Mouse (Mus musculus): ENCODE data around the gene Zfp101.

Gene Zfp101

DNA sequence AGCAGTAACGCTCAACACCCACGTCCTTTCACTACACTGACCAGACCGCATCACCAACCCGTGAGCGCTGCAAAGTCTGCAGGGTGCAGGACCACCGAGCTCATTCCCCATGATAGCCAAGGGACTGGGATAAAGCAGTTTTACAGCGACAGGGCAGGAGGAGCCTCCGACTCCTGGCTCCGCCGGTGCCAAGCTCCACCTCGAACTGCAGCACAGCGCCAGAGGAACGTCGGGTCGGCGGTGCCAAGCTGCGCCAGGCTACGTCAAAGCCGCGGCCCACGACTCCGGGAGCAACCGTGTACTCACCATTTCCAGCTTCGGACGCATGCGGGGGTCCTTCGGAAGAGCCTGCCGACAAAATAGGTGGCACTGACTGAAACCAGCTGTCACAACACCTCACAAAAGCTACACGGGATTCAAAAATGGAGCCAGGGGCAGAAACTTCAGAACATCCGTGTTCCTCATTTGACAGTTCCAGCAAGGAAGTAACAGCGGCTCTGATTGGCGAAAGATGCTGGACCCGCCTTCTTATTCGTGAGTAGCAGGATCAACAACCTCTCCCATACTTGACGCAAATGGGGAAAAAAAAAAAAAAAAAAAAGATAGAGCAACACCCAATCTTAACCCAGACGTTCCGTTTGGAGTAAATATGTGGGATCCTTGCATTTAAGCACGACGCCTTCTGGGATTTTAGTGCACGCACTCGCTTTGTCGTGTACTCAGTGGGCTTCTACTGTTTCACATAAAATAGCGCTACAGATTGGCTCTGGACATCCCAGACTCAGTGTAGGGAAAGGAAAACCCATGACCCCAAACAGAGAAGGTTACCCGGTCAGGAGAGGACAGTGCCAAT is at the start of gene Zfp101:
Gene Zfp101, minus strand, starts transcription at position 460 of the 853 bp plus-strand sequence.
- peak; percentile 93 for DNase-seq

- no peak for DNase-seq
Measured at GRCm38 (mm10) chr17:33441159-33441558, 46.7 kb upstream of the Zfp101 start.

DNA sequence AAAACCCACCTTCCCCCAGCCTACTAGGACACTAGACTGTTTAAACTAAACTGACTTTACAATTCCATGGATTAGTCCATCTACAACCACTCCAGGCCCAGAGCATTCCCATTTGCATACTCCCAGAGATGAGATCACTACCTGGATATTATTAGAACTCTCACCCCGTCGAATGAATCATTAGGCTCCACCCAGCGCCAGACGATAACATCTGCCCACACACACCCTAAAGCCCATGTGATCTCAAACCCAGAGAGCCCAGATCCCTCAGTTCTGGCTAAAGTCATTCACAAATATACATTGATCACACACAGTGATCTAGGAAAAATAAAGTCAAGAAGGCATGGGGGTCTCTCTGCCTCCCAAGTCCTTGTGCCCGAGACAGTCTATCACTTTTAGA is 45.5 kb upstream of the Zfp101 start:
- no peak for DNase-seq

DNA sequence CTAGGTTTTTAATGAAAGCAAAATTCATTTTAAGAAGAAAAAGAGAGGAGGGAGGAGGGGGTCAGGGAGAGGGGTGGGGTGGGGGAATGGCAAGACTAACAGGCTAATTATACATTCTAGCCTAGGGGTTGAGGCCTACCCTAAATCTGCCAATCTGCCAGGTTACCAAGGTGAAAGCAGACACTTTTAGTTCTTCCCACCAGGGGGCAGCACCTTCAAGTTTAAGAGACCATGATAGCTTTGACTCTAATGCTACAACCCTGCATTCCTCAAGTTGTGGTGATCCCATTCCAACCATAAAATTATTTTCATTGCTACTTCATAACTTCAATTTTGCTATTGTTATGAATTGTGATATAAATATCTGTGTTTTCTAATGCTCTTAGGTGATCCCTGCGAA is 44.7 kb upstream of the Zfp101 start:
- DNase-seq = peak; percentile 80

- DNase-seq = no peak
Measured at GRCm38 (mm10) chr17:33432019-33432946, 37.8 kb upstream of the Zfp101 start, which contains the start of gene Actl9. Gene Actl9 (plus strand): TSS chr17:33432896.

DNA sequence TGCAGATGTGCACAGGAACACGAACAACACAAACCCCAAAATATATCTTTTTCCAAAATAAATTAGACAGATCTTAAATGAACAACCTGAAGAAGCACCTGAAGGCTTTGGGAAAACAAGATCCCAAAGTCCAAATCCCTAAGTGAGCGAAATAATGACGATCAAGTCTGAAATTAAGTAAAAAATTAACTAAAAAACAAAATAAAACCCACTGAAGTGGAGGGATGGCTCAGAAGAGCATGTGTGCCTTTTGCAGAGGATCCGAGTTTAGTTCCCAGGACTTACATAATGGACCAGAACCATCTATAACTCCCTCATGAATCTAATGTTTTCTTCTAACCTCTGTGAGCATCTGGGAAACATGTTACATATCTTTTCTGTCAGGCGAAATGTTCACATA is 2.2 kb downstream of the Zfp101 start:
- no peak for DNase-seq

GRCm38 (mm10) chr17:33385705-33386104 is 8.7 kb downstream of the Zfp101 start:
- no peak for DNase-seq

GRCm38 (mm10) chr17:33372795-33373194 is 21.6 kb downstream of the Zfp101 start:
- no peak for DNase-seq

DNA sequence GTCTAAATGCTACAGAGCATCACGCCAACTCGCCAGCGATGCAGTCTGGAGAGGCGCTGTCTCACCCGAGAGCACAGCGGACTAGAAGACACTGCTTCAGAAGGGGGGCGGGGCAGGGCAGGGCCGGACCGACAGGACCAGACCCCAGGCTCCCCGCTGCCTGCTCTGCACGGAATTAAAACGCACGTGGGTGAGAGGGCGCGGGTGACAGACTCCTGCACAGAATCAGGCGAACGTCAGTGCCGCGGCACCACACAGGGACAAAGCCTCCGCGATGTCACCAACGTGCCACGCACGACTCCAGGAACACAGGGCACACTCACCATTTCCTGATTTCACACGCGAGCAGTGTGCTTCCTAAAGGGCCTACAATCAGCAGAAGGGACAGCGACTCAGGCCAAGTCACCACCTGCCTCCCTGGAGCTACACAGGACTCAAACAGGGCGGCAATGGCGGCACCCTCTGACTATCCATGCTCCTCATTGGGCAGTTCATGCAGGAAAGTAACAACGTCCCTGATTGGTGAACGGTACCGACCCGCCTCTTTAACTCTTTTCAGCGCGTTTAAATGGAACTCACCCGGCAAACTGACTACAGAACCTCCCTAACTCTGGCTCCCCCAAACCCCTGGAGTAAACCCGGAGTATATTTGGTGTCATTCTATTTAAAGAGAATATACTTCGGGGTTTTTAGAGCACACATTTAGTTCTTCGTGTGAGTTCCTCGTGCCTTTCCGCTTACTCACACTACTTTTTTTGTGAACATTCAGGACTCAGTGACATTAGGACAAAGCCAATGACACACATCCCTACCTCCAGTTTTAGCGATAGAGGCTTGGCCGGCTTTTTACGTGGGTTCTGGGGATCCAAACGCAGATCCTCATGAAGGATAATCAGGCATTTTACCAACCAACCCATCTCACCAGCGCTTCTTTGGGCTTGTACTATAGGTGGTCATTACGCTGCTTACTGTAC is 35.7 kb downstream of the Zfp101 start, which contains the start of gene Zfp81:
Gene Zfp81, minus strand, starts transcription at position 468 of the 974 bp plus-strand sequence.
- DNase-seq = peak; percentile 87

DNA sequence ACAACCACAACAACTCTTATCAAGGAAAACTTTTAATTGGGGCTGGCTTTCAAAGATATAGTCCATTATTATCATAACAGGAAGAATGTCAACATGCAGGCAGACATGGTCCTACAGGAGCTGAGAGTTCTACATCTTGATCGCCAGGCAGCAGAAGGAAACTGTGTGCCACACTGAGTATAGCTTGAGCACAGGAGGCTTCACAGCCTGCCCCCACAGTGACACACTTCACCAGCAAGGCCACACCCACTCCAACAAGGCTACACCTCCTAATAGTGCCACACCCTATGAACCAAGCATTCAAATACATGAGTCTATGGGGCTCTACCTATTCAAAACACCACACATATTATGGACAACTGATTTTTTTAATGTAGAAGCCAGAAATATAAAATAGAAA is 41.5 kb downstream of the Zfp101 start:
- DNase-seq = no peak

All from cerebellum, adult 9-11 months (tissue).